Mouse (Mus musculus) cerebellum, adult 9-10 months (tissue): ENCODE data around the gene Trio.

ENCODE experiments used
- DNase-seq: peaks from one replicate; pipeline ENCODE4 v3.0.0; 2022

The Trio gene

DNA sequence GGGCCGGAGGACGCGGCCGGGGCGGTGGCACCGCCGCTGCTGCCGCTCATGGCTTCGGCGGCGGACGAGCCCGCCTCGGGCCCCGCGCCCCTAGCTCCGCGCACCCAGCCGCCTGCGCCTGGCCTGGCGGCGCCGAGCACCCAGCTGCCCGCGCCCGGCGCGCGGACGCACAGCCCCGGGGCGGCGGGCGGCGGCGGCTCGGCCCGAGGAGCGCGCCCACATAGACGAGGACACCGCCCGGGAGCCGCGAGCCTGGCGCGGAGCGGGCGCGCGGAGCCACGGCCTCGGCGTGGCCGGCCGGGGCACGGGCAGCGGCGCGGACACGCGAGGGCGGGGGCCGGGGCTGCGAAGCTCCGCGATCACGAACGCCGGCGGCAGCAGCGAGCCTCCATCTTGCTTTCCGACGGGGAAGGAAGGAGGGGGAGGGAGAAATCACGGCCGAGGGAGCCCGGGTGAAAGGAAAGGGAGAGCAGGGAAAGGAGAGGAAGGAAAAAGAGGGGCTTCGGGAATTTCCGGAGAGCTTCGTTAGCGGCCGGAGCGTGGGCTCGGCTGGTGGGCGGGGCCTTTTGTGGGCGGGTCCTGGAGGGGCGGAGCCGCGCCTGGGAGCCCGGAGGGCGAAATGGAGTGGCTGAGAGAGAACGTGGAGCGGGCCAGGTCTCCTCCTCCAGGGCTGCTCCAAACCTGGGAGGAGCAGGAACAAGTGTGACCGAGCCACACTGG is at the start of gene Trio:
Trio (minus strand) TSS at position 402 of the 720 bp plus-strand sequence.
- DNase-seq, result peak; percentile 98

DNA sequence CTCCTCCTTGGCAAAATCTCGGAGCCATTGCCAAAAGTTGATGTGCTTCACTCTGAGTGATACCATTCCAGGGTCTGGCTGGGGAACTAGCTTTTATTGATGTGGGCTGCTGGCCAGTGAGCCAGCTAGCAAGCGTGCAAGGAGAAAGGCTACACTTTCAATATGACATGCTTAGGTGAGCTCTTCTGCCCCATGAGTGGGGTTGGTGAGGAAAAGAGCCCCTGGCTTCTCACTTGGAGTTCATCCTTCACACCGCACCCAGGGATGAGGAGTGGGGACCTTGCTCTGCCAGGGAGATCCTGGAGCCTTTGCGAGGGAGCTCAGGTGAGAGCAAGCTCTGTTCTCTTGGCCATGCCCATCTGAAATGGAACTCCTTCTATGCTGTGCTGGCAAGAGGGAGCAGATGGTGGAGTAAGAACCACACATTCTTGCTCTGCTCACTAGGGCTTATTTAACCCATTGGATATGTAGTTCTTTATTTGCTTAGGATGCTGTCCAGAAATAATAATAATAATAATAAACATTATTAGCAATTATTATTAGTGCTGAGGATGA is 48.8 kb upstream of the Trio start:
- DNase-seq, result peak; percentile 11

DNA sequence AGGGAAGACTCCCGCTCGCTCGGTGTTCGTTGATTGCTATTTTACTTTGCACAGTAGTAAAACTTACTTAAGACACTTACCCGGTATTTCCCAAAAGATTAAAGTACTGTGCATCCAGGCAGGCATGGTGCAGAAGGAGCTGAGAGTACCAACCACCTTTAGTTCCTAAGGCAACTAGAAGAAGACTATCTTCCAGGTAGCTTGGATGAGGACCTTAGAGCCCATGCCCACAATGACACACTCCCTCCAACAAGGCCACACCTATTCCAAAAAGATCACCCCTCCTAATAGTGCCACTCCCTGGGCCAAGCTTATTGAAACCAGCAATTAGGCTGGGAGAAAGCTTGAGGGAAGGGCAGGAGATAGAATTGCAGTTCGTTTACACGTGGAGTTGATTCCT is 46.0 kb upstream of the Trio start:
- no peak for DNase-seq

DNA sequence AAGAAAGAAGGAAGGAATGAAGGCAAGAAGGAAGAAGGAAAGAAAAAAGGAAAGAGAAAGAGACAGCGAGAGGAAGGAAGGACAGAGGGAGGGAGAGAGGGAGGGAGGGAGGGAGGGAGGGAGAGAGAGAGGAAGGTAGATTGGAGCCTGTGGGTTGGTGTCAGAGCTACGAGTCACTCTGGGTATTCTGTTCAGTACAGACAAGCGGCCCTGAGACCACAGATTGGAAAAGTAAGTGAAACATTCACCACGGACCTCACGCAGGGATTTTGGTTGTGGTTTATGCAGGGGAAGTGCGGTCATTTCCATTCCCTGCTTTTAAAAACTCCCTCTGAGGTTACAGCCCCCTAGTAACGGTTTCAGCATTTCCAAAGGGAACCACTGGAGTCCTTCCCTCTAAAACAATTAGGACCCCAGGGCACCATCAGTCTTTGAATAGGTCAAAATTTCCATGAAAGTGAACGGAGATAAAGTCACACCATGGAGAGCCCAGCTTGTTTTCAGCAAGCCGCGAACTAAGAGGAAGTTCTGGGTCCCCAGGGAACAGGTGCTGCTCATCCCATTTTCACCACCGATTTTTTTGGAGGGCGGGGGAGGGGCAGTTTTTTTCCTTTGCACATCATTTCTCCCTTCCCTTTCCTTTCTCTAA is 45.2 kb upstream of the Trio start:
- DNase-seq, result no peak

DNA sequence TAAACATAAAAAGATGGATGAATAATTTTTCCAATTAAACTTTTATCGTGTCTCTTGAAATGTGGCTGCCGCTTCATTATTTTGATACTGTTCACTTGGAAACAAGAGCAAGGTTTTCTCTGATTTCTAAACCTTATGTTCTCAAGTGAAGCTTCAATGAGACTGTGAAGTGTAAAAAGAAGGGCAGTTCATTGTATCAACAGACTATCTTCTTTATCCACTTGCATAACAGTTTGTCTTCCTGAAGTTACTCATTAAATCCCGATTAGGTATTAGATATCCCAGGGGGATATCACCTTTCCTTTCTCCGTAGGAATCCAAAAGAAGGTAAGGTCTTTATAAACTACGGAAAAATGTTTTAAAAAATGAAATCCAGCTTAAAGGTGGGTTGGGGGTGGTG is 44.6 kb upstream of the Trio start:
- DNase-seq, result no peak

DNA sequence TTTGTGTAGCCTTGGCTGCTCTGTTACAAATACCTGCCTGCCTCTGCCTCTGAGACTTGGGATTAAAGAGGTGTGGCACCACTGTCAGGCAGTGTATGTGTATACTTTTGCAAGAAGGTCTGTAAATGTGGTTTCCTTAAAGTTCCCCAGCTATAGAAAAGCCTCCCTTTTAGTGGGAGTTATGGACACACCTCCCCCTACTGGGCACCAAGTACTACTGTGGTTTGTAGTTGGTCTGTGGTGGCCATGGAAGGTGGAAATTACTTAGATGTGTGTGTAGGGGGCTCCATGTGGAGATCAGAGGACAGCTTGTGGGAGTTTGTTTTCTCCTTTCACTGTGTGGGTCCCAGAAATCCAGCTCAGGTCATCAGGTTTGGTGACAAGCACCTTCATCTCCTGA is 41.7 kb upstream of the Trio start:
- DNase-seq, result peak; percentile 16

DNA sequence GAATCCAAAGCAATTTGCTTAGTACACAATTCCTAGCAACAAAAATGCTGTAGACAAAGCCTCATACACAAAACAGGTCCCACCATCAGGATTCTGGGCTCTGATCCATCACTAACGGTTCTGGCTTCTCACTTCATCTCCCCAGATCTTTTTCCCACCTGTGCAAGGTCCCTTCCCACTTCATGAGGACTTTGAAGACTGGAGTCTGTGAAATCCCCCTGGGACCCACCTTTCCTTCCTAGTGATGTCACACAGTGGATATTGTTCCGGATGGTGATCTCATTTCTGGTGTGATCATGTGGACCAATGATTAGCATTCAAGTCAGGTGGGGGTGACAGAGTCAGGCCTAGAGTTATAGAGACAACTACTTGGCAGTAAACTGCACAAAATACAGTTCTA is 40.8 kb upstream of the Trio start:
- DNase-seq, result no peak

DNA sequence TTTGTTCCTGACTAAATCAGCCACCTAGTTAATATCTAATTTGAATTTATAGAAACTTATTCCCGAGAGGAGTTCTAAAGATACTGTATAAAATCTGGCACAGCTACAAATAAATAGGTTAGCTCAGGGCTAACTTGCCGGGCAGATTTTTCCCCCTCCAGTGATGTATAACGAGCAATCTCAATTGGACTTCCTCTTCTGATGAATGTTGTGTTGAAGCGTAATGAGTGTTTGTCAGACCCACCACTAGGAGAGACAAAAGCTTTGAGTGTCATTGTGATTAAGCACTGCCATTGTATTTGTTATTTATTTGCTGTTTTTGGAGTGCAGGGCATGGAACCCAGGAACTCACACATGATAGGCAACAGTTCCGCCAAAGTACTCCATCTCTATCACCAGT is 39.9 kb upstream of the Trio start:
- DNase-seq, result no peak

DNA sequence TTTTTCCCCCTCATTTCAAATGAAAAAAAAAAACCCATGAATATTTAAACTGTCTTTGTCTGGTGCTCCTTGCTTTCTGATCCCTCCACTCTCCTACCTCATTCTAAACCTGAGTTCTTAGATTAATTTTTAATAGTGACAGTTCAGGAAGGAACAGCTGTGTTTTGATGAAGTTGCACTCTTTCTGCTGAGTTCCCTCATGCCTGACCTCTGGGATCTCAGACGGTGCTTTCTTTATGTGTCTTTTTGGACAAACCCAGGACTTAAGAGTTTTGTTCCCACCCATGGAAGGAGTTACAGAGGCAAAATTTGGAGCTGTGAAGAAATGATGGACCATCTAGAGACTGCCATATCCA is 39.1 kb upstream of the Trio start:
- DNase-seq, result no peak

DNA sequence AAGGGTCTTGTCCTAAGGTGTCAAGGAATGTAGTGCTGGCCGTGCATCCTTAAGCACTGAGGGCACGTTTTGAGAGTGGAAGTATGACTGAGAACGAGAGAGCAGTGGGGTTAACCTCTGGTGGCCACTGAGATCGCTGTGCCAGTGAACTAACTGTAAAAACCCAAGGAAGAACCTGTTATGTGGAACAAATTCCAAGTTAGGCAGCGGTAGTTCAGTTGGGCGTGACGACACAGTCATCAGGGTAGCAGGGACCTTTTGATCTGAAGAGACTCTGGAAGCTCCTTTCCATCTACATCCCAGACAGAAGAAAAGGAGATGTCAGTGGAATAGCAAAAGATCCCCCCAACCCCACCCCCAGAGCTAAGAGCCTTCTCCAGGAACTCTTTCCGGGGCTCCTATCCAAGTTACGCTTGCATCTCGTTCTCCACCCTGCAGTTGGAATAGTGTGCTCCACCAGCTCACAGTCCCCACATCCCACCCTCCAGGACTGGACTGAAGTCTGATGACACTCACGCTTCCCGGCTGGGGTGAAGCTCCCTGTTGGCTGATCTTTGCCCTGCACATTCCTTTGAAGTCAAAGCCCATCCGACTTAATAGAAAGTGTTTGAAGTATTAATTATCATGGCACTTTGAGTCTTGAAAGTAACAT is 38.6 kb upstream of the Trio start:
- no peak for DNase-seq

DNA sequence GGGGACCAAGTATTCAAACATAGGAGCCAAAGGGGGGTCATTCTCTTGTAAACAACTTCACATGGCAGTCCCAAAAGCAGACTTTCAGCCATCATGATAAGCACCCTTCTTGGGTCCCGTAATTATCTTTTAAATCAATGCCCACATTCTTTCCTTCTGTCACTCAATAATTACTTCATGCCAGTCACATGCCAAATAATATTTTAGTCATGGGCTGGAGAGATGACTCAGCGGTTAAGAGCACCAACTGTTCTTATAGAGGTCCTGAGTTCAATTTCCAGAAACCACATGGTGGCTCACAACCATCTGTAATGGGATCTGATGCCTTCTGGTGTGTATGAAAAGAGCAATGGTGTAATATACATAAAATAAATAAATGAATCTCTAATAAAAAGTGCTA is 37.8 kb upstream of the Trio start:
- DNase-seq, result no peak

DNA sequence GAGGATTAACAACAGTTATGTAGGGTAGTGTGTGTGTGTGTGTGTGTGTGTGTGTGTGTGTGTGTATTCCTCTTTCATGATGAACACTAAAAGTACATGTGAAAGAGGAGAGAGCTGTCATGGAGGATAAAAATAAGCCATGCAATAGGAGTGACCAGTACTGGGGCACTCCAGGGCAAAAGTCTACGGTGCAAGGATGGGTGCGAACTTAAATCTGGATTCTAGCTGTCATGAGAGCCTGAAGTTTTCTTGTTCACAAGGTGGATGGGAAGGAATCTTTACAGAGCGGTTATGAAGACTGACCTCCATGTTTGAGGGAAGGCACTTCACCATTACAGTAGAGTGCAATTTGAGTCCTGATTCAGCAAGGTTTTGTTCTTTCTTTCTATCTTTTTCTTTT is 36.4 kb upstream of the Trio start:
- DNase-seq, result no peak

DNA sequence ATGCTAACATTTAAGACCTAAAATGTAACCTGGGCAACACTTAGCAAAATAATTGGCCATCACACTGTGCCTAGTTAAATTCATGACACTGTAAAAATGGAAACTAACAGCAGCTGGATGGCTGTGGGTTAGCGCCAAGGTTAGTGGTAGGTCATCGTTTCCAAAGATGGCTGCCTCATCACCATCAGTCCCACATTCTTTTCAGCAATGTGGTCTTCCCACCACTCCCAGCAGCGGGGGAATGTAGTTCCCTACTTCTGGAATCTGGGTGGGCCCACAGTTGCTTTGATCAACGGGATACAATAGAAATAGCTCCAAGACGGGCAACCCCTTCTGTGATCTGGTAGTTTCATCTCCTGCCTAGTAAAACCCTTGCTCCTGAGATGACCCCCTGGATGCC is 35.3 kb upstream of the Trio start:
- no peak for DNase-seq

DNA sequence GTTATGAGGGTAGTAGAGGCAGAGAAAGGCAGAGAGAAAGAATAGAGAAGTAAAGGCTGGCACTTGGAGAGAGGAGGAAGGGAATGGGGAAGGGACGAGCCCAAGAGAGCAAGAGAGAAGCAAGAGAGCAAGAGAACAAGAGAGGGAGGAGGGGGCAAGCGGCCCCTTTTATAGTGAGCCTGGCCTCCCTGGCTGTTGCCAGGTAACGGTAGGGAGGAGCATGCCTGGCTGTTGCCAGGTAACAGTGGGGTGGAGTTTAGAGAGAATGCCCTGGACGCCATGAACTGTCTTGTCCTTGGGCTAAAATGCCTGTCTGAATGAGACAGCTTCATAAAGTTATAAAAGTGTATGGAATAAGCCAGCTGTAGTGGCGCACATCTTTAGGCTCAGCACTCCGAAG is 34.8 kb upstream of the Trio start:
- no peak for DNase-seq

DNA sequence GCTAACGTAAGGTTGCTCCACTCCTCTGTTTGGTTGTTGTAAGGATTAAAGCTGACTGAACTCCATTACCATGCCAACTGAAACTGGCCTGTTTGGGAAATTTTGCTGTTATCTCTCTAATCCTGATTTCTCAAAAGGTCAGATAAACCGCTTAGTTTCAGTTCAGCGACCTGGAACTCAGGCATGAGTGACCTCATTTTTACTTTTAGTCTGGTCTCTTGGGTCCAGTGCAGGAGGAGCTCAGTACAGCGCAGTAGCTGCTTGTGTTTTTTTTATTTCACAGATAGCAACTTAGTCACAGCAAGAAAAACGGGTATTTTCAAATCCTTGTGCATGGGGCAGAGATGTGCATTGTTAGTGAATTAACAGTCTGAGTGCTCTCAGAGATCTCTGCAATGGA is 31.9 kb upstream of the Trio start:
- no peak for DNase-seq

DNA sequence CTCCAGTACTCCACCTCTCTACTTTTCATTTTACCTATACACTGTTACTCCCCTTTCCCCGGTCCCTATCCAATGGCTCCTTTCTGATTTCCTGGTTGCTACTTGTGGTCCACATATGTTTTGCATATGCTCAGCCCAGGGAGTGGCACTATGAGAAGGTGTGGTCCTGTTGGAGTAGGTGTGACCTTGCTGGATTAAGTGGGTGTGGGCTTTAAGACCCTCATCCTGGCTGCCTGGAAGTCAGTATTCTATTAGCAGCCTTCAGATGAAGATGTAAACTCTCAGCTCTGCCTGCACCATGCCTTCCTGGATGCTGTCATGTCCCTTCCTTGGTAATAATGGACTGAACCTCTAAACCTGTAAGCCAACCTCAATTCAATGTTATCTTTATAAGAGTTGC is 29.1 kb upstream of the Trio start:
- no peak for DNase-seq

DNA sequence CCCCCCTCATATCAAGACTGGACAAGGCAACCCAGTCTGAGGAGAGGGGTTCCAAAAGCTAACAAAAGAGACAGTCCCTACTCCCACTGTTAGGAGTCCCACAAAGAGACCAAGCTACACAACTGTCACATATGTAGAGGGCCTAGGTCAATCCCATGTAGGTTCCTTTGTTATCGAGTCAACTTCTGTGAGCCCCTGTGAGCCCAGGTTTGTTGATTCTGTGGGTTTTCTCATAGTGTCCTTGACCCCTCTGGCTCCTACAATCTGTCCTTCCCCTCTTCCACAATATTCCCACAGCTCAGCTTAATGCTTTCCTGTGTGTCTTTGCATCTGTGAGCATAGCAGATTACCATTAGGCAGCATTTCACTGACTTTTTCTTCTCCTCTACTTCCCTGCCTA is 28.5 kb upstream of the Trio start:
- no peak for DNase-seq

DNA sequence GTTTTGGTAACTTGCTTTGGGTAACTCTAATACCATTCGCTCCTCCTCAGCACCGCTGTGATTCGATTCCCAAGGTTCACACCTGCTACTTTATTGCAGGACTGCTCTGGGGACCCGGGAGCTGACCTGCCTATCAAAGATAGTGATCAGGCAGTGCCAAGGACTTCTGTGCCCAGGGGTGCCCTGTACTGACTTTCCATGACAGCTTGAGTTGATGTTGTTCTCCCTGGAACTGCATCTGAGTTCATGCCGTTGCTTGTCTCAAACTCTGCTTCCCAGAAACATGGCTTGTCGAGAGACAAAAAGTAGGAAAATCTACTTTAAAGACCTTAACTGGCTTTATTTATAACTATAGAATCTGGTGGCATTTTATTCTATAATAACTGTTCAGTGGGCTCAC is 27.6 kb upstream of the Trio start:
- DNase-seq, result no peak

DNA sequence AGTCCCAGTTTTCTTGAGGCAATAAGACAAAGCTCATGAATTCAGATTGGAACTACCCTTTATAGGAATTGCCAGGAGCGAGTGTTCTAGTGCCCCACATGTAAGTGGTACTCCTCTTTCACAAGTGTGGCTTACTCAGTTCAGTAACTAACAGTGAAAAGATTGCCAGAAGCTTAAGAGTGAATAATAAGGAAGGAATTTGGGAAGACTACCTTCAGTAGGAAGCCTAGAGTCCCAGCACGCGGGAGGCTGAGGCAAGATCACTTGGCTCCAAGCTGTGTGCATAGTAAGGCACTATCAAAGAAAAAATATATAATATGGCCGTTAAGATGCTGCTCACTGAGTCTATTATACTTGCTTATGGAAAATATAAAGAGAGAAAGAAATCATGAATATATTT is 26.2 kb upstream of the Trio start:
- no peak for DNase-seq

DNA sequence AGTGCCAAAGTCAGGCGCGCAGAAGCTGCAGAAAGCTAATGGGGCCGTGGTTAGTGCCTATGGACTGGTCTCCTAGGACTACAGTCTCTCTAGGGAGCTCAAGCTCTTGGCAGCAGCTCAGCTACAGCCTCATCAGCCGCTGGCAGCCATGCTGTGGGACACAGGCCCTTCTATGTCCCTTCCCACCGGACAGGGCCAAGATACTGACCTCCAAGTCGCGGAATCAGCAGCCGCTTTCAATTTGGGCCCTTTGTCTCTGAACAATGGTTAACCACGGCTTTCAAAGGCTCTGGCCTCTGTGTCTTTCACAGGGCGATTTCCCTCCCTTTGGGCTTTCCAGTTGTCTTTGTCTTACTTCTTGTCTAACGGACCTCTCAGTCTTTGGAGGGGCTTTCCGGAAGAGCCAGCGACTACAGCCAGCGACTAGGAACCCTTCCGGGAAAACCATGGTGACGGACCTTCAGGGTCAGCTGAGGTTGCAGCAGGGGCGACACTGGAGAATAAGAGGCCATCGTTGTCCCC is 25.5 kb upstream of the Trio start:
- no peak for DNase-seq

DNA sequence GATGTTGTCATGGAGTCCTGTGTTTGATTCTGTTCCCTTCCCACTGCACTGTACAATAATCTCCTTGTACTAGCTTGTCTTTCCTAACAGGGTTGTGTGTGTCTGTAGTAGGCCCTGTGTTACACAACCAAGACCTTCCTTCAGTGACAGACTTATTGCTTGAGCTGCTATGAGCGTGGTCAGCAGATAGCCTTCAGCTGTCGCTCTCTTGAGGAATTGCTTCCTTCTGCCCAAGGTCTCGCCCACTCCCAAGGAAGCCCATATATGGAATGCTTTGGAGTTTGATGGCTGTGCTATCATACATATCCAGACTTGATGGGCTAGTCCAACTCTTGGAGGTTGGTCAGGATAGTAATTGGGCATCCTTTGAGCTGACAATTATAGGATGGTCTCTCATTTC is 22.1 kb upstream of the Trio start:
- DNase-seq, result no peak

DNA sequence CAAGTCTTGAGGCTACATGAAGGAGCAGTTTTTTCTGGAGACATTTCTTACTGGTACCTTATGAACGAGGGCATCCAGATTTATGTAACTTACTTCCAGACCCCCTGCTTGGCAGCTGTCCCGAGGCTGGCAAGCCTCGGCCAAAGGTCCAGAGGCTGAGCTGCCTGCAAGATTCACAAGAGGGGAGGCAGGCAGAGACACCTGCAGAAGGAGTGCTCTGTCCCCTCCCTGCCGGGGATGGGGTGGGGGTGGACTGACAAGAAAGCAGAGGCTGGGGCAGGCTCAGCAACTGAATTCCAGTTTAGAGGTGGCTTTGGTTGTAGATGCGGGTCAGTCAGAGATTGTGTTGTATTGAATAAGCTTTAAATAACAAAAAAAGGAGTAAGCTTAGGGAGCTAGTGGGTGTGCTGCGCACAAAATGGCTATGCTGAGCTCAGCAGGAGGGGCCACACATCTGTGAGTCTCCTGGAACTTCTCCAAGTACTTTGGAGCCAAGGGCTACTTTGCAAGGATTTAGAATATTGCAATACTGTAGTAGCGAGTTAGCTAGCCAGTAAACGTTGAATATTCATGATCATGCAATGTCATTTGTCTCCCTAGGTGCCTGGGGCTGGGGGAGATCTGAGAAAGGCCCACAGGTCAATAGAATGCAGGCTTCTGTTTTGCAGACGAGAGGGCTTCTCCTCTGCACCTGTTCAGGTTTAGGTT is 15.7 kb upstream of the Trio start:
- DNase-seq, result no peak

DNA sequence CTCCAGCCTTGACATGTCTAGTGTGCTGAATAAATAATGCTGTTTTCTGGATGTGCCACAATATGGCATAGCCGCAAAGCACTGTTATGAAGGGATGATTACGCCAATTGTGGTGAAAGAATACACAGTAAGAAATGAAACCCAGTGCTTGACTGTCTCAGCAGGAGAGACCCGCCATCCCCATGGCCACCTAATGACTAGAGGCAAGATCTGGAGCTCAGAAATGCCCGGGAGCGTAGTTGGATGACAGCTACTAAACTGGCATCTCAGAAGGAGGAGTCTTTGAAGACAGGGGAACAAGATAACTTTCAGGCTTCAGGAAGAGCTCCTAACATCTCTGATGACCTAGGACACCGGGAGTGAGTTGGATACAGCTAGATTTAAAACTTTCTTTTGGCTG is 12.0 kb upstream of the Trio start:
- no peak for DNase-seq
